Mouse (Mus musculus) neural tube, embryonic 14.5 days (tissue): ENCODE data around the gene Myh9. TPM values are rescaled to one million over a fixed set of nuclear protein-coding genes. Genes with fewer than 3 reads are reported as not detected.
"Not testable (repeated sequence)": the region's sequence is repeated elsewhere in the genome, so short reads cannot be mapped to it uniquely, and the experiment has no call there.

Experiments used
- ATAC-seq: fragments of 200-750 bp; cut with Nextera tagmentation; 2 replicates; pipeline ENCODE4 v1.8.0; 2017; ENCODE audit warnings: low read depth, mild to moderate bottlenecking, moderate TSS enrichment, moderate library complexity
- H3K27ac ChIP-seq: fragments of 300-500 bp; sonication (generic); 2 replicates; pipeline ENCODE4 v1.5.1; 2014; ENCODE audit warnings: low read depth, mild to moderate bottlenecking, control low read depth, low read length, moderate library complexity, mixed read lengths
- H3K27me3 ChIP-seq: fragments of 300-500 bp; sonication (generic); 2 replicates; pipeline ENCODE4 v1.6.1; 2014; ENCODE audit warnings: low read length; ENCODE audit not compliant: control insufficient read depth, insufficient read depth
- H3K36me3 ChIP-seq: fragments of 300-500 bp; sonication (generic); 2 replicates; pipeline ENCODE4 v1.6.1; 2014; ENCODE audit warnings: low read length, mixed read lengths; ENCODE audit not compliant: control insufficient read depth, insufficient read depth
- H3K4me1 ChIP-seq: fragments of 300-500 bp; sonication (generic); 2 replicates; pipeline ENCODE4 v1.6.1; 2014; ENCODE audit warnings: low read length; ENCODE audit not compliant: control insufficient read depth, insufficient read depth
- H3K4me2 ChIP-seq: fragments of 300-500 bp; sonication (generic); 2 replicates; pipeline ENCODE4 v1.6.1; 2014; ENCODE audit warnings: mild to moderate bottlenecking, low read depth, low read length, control low read depth
- H3K4me3 ChIP-seq: fragments of 300-500 bp; sonication (generic); 2 replicates; pipeline ENCODE4 v1.5.1; 2014; ENCODE audit warnings: low read depth, low read length, control low read depth, mixed read lengths
- H3K9ac ChIP-seq: fragments of 300-500 bp; sonication (generic); replicated peaks from 2 replicates; pipeline ENCODE4 v1.6.1; 2014; ENCODE audit warnings: low read depth, mild to moderate bottlenecking, control low read depth, low read length, mixed read lengths
- H3K9me3 ChIP-seq: fragments of 300-500 bp; sonication (generic); 2 replicates; pipeline ENCODE4 v1.6.1; 2016; ENCODE audit warnings: low read length; ENCODE audit not compliant: control insufficient read depth
- WGBS: fragments of 180-500 bp; shearing (Covaris S2); extraction: QIAGEN DNeasy Blood & Tissue Kit; methylation state at CpG from one replicate; pipeline ENCODE4 v1.1.7; 2014; 5-methylcytosine and 5-hydroxymethylcytosine counted together
- polyA plus RNA-seq: library from polyadenylated mRNA; unstranded; fragments of >200 nt; fragmentation: Nextera tagmentation; extraction: Ambion mirVana; gene quantifications from 2 replicates; pipeline ENCODE4 v1.2.1, GENCODE M21; 2014

Gene Myh9
- polyA plus RNA-seq, 1 experiment from 2014 or later, result 9.5 TPM

DNA sequence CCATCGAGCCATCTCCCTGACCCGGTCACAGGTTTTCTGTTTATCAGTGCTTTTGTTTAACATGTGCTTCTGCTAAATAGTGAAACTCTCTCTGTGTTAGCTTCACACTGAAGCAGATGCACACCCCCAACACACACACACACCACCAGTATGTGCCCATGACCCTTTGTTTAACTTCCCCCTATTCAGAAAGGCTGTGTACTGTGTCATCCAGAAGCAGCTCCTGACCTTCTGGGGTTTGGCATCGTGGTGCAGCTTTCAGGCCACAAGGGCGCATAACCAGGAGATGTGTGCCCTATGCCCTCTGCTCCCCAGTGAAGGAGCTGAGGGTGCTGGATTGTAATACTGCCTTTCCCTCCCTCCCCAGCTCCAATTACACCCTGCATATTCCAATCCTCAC is 32.3 kb upstream of the Myh9 start:
- Histone ChIP-seq H3K4me3 (no peak overlapping the region), H3K9ac (no peak overlapping the region), H3K27ac (no peak overlapping the region), H3K9me3 (no peaks in the 10 kb centered on the region), H3K27me3 (no peaks in the 10 kb centered on the region), H3K4me1 (no peaks in the 10 kb centered on the region), H3K4me2 (no peak overlapping the region), H3K36me3 (no peaks in the 10 kb centered on the region)
- 88% methylated on average over 4 of the region's 4 CpGs for WGBS
- ATAC-seq, result no peak

DNA sequence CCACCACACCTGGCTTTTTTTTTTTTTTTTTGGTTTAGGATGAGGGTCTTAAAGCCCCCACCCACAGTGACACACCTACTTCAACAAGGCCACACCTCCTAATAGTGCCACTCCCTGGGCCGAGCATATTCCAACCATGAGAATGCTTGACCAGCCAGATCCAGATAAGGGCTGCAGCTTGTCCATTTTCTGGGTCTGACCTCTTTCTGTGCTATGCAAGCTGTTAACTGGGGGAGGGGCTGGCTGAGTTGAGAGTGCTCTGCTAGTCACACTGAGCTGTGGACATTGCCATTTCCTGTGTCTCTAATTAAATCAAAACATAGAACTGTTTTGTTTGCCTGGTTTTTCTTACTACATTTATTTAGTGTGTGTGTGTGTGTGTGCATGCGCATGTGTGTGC is 31.6 kb upstream of the Myh9 start:
- Histone ChIP-seq H3K27me3 (no peaks in the 10 kb centered on the region), H3K27ac (no peak overlapping the region), H3K4me2 (no peak overlapping the region), H3K9ac (no peak overlapping the region), H3K4me1 (no peaks in the 10 kb centered on the region), H3K9me3 (no peaks in the 10 kb centered on the region), H3K36me3 (no peaks in the 10 kb centered on the region), H3K4me3 (no peak overlapping the region)
- 89% methylated on average over 2 of the region's 2 CpGs for WGBS
- no peak for ATAC-seq

DNA sequence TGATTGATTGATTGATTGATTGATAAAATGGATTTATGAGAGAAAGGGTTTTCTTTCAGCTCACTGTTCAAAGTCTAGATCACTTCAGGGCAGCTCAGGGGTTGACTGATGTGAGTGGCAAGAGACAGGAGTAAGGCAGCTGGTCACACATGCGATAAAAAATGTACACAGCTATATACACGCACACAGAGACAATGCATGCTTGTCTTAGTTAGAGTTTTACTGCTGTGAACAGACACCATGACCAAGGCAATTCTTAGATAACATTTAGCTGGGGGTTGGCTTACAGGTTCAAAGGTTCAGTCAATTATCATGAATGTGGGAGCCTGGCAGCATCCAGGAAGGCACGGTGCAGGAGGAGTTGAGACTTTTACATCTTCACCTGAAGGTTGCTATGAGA is 31.0 kb upstream of the Myh9 start:
- Histone ChIP-seq H3K4me2 (no peak overlapping the region), H3K9ac (no peak overlapping the region), H3K36me3 (no peaks in the 10 kb centered on the region), H3K27ac (no peak overlapping the region), H3K27me3 (no peaks in the 10 kb centered on the region), H3K9me3 (no peaks in the 10 kb centered on the region), H3K4me1 (no peaks in the 10 kb centered on the region), H3K4me3 (no peak overlapping the region)
- 82% methylated on average over 3 of the region's 3 CpGs for WGBS
- no peak for ATAC-seq

DNA sequence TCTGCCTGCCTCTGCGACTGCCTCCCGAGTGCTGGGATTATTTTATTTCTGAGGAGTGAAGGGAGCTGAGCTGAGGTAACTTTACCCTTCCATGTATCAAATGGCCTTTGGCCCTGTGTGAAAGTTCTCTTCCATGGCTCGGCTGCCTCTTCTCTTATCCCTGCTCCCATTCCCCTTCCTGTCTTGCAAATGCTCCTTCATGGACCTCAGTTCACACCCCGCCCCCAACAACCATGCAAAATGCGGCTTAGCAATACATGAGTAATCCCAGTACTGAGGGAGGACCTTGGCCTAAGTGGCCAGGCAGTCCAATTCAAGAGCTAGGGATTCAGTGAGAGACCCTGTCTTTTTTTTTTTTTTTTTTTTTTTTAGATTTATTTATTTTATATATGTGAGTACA is 26.4 kb upstream of the Myh9 start:
- Histone ChIP-seq H3K36me3 (no peaks in the 10 kb centered on the region), H3K9me3 (no peaks in the 10 kb centered on the region), H3K4me2 (no peak overlapping the region), H3K9ac (no peak overlapping the region), H3K27ac (no peak overlapping the region), H3K4me3 (no peak overlapping the region), H3K4me1 (no peaks in the 10 kb centered on the region), H3K27me3 (no peaks in the 10 kb centered on the region)
- ATAC-seq, result no peak
- 91% methylated on average over 5 of the region's 5 CpGs for whole genome bisulfite sequencing

DNA sequence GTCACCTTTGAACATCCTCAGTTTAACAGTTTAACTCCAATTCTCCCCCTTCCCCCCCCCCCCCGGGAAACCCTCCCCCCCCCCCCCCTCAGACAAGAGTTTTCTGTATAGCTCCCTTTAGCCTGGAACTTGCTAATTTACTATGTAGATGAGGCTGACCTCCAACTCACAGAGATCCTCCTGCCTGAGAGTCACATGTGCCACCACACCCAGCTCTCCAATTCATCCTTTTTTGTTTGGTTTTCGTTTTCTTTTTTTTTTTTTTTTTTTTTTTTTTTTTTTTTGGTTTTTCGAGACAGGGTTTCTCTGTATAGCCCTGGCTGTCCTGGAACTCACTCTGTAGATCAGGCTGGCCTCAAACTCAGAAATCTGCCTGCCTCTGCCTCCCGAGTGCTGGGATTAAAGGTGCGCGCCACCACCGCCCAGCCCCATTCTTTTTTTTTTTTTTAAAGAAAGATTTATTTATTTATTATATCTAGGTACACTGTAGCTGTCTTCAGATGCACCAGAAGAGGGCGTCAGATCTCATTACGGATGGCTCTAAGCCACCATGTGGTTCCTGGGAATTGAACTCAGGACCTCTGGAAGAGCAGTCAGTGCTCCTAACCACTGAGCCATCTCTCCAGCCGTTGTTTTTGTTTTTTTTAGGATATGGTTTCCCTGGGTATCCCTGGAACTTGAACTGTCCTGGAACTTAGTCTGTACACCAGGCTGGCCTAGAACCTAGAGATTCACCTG is 25.4 kb upstream of the Myh9 start:
- not testable (repeated sequence) for H3K4me3 ChIP-seq, H3K27me3 ChIP-seq, ATAC-seq, H3K4me1 ChIP-seq, H3K4me2 ChIP-seq, H3K27ac ChIP-seq, H3K9me3 ChIP-seq, H3K9ac ChIP-seq, H3K36me3 ChIP-seq
- 93% methylated on average over 7 of the region's 10 CpGs for WGBS

DNA sequence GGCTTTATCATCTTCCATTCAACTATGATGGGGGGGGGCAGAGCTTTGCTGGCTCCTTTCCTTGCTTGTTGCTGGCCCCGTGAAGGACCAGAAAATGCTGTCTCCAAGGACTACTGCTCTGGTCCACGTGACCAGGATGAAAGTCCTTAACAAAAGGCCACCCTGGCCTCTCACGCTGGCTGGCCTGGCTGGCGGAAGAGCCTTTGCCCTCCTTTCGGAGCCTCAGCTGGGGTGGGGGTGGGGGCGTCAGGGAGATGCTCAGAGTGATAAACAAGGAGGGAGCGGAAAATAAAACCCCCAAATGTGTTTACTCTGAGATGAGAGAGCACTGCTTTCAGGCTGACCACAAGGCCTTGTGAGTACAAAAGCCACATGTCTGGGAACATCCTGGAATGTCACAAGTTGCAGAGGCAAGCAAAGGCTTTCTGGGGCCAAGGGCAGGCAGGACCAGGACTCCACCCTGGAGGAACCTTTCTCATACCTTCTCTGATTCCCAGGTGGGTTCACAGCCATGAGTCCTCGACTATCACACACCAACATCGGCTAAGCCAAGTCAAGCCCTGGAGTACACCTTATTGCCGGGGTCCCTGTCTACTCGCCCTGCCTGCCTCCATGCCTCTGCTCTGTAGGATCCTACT is 24.7 kb upstream of the Myh9 start:
- no peak overlapping the region for H3K4me3 ChIP-seq
- H3K9me3 ChIP-seq, result no peaks in the 10 kb centered on the region
- ATAC-seq, result no peak
- H3K36me3 ChIP-seq, result no peaks in the 10 kb centered on the region
- H3K9ac ChIP-seq, result no peak overlapping the region
- WGBS, result 44% methylated on average over 11 of the region's 11 CpGs
- H3K4me2 ChIP-seq, result no peak overlapping the region
- H3K4me1 ChIP-seq, result no peaks in the 10 kb centered on the region
- H3K27me3 ChIP-seq, result no peaks in the 10 kb centered on the region
- no peak overlapping the region for H3K27ac ChIP-seq

DNA sequence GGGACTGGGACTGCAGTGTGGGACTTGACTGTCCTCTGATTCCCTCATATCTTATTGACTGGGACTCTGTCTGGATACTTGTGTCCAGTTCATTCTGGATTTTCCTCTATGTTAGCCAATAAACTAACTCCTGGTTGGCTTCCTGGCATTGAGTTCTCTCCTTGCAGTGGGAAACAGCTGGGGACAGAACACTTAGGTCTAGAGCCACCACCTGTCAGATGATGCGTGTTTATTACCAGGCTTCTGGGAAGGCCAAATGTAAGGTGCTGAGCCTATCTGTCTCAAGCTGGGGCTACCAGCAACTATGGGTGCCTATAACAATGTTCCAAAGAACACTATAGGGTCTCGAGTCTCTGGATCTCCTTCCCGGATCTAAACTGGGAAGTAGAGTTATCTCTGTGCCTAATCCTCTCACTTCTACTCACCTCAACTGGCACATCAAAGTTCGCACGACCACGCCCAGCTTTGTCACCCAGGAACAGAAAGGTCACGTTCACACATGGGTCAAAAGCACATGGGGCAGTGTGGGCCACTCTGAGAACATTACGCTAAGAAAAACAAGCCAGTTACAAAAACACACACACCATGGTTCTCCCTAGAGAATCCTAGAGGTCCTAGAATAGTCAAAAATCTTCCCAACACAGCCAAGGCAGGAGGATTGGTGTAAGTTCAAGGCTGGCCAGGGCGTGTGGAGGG is 22.2 kb upstream of the Myh9 start:
- WGBS, result 88% methylated on average over 9 of the region's 9 CpGs
- H3K4me3 ChIP-seq, result no peak overlapping the region
- ATAC-seq, result no peak

DNA sequence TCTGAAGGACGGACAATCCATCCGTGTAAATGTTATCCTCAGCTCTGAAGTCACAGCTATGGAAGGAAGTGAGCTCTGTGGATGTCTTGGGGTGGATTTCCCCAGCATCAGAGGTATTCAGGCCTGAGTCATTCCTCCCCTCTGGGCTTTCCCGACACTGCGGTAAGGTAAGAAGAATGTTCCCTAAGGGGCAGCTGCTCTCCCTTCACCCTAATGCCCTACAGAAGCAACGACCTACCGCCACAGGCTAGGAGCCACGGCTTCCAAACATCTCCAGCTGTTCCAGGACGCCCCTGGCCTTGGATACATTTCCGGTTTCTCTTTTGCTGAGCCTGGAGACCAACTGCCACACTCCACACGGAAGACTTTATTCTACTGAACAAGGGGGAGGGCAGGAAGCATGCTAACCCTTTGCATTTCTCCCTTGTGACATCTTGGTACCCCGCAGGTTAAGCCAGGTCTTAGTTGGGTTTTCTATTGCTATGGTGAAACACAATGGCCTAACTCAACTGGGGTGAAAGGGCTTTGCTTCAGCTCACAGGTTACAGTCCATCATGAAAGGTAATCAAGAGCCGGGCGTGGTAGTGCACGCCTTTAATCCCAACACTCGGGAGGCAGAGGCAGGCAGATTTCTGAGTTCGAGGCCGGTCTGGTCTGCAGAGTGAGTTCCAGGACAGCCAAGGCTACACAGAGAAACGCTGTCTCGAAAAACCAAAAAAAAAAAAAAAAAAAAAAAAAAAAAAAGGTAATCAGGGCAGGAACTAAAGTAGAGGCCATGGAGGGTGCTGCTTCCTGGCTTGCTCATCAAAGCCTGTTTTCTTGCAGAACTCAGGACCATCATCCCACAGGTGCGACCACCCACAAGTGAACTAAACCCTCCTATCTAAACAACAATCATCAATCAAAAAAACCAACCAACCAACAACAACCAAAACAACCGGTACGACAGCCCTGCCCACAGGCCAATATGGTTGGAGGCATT is 21.3 kb upstream of the Myh9 start:
- Histone ChIP-seq H3K27me3 (no peaks in the 10 kb centered on the region), H3K4me2 (no peak overlapping the region), H3K4me3 (no peak overlapping the region), H3K36me3 (no peaks in the 10 kb centered on the region), H3K27ac (no peak overlapping the region), H3K9ac (no peak overlapping the region), H3K9me3 (no peaks in the 10 kb centered on the region), H3K4me1 (no peaks in the 10 kb centered on the region)
- 83% methylated on average over 22 of the region's 22 CpGs for WGBS
- no peak for ATAC-seq

More for the DNA sequence above, 22.2 kb upstream of the Myh9 start:
- Histone ChIP-seq H3K4me2 (no peak overlapping the region), H3K4me1 (no peaks in the 10 kb centered on the region), H3K9ac (no peak overlapping the region), H3K9me3 (no peaks in the 10 kb centered on the region), H3K27me3 (no peaks in the 10 kb centered on the region), H3K27ac (no peak overlapping the region), H3K36me3 (no peaks in the 10 kb centered on the region)
